Mouse (Mus musculus) heart, embryonic 16.5 days (tissue): ENCODE measurements around the gene Fiz1. TPM values are rescaled to one million over a fixed set of nuclear protein-coding genes. Genes with fewer than 3 reads are reported as not detected.

Source experiments
- ATAC-seq: fragments of 200-750 bp; cut with Nextera tagmentation; replicated peaks from 2 replicates; pipeline ENCODE4 v1.8.0; 2017; ENCODE audit warnings: moderate number of reproducible peaks; ENCODE audit not compliant: insufficient read depth, low FRiP score; ENCODE audit errors: extremely low read depth
- H3K27ac ChIP-seq: fragments of 300-500 bp; sonication (generic); 2 replicates; pipeline ENCODE4 v1.5.1; 2014; ENCODE audit warnings: mild to moderate bottlenecking, low read length, control low read depth, moderate library complexity
- H3K27me3 ChIP-seq: fragments of 300-500 bp; sonication (generic); 2 replicates; pipeline ENCODE4 v1.6.1; 2014; ENCODE audit warnings: low read length, mixed read lengths; ENCODE audit not compliant: control insufficient read depth, insufficient read depth
- H3K36me3 ChIP-seq: fragments of 300-500 bp; sonication (generic); 2 replicates; pipeline ENCODE4 v1.6.1; 2014; ENCODE audit not compliant: control insufficient read depth, insufficient read depth
- H3K4me1 ChIP-seq: fragments of 300-500 bp; sonication (generic); 2 replicates; pipeline ENCODE4 v1.6.1; 2014; ENCODE audit warnings: low read length, mixed read lengths; ENCODE audit not compliant: control insufficient read depth, insufficient read depth
- H3K4me2 ChIP-seq: fragments of 300-500 bp; sonication (generic); 2 replicates; pipeline ENCODE4 v1.6.1; 2014; ENCODE audit warnings: low read depth, mild to moderate bottlenecking, control low read depth, low read length
- H3K4me3 ChIP-seq: fragments of 300-500 bp; sonication (generic); 2 replicates; pipeline ENCODE4 v1.5.1; 2014; ENCODE audit warnings: mild to moderate bottlenecking, control low read depth, low read length
- H3K9ac ChIP-seq: fragments of 300-500 bp; sonication (generic); 2 replicates; pipeline ENCODE4 v1.6.1; 2014; ENCODE audit warnings: low read length, control low read depth
- H3K9me3 ChIP-seq: fragments of 300-500 bp; sonication (generic); replicated peaks from 2 replicates; pipeline ENCODE4 v1.6.1; 2016; ENCODE audit warnings: low read length; ENCODE audit not compliant: control insufficient read depth
- WGBS: fragments of 180-500 bp; shearing (Covaris S2); extraction: QIAGEN DNeasy Blood & Tissue Kit; methylation state at CpG from one replicate; pipeline ENCODE4 v1.1.7; 2014; 5-methylcytosine and 5-hydroxymethylcytosine counted together
- polyA plus RNA-seq: library from polyadenylated mRNA; unstranded; fragments of >200 nt; fragmentation: Nextera tagmentation; extraction: Ambion mirVana; gene quantifications from 2 replicates; pipeline ENCODE4 v1.2.1, GENCODE M21; 2015

Fiz1 gene
- polyA plus RNA-seq, 1 experiment from 2014 or later, result 26.2 TPM

DNA sequence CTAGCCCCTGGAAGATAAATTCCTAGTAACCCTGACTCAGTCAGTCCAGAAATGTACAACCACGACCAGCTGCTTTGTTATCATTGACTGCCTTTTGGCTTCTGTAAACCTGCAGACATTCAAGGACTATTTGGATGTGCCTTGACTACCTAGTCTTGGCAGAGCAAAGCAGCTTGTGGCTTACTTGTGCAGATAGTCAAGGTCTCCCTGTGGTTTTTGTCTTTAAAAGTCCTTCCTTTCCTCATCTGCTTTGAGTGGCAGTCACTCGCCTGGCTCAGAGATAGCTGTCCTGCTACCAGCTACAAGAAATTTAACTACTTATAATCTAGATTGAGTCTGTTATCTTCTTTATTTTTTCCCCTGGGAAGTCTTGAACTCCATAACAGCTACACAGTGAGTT lies 30.5 kb upstream of the Fiz1 start:
- H3K4me2 ChIP-seq, result no peak overlapping the region
- no peak for ATAC-seq
- WGBS, result 49% methylated on average over 2 of the region's 2 CpGs
- no peaks in the 10 kb centered on the region for H3K9me3 ChIP-seq
- H3K27ac ChIP-seq, result no peak overlapping the region
- H3K4me1 ChIP-seq, result no peaks in the 10 kb centered on the region
- no peak overlapping the region for H3K9ac ChIP-seq
- no peak overlapping the region for H3K4me3 ChIP-seq
- H3K27me3 ChIP-seq, result no peaks in the 10 kb centered on the region
- H3K36me3 ChIP-seq, result 0 out of 2 replicates have a peak, but pooled peaks cover 3% of the 10 kb centered on the region

DNA sequence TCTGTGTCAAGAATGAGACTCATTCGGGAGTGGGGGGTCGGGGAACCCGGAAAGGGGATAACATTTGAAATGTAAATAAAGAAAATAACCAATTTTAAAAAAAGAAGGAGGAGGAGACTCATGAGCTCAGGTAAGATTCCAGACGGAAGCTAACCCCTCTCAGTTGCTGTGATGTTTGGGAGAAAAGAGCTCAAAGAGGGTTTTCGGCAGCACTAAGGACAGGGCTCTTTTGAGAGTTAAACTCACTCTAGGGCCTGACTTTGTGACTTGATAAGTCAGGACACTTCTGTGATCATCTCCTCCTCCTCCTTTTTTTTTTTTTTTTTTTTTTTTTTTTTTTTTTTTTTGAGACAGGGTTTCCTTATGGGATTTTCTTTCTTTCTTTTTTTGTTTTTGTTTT lies 24.4 kb upstream of the Fiz1 start:
- Histone ChIP-seq H3K4me3 (peak overlapping the region; percentile 86), H3K4me1 (peaks cover 9% of the 10 kb centered on the region), H3K4me2 (peak overlapping the region; percentile 64), H3K27ac (peak overlapping the region; percentile 98), H3K36me3 (peaks cover 22% of the 10 kb centered on the region), H3K9ac (peak overlapping the region; percentile 92), H3K27me3 (no peaks in the 10 kb centered on the region), H3K9me3 (no peaks in the 10 kb centered on the region)
- 32% methylated on average over 5 of the region's 5 CpGs for WGBS
- ATAC-seq, result no peak

DNA sequence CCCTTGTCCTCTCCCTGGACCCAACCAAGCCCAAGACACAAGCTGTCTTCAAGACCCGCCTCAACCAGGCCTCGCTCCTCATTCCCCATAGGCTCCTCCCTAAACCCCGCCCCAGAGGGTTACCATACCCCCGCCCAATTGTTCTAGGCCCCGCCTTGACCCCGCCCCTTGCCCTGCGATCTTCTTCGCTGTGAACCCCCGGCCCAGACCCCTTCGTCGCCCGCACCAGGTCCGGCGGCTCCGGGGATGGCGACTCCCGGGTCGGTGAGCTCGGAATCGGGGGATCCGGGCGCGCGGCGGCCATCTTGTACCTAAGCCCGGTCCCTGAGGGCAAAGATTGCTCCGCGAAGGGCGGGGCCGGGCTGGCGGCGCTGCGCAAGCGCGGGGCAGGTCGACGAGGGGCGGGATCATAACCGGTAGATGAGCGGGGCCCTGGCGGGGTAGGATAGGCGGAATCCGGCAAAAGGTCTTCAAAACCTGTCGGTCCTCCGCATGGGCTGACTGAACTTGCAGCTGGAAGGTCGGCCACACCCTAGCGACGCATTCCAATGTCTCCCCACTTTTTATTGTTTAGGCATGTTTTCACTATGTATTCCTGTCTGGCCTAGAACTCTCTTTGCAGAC lies 23.7 kb upstream of the Fiz1 start, which contains the start of gene Zfp784:
TSS of gene Zfp784 (minus strand) at position 338 of the 624 bp plus-strand sequence.
- ATAC-seq, result peak; percentile 98
- Histone ChIP-seq H3K27me3 (no peaks in the 10 kb centered on the region), H3K27ac (peak within 1 kb of the TSS; percentile 98), H3K36me3 (peaks cover 29% of the 10 kb centered on the region), H3K4me3 (peak within 1 kb of the TSS; percentile 86), H3K9ac (peak within 1 kb of the TSS; percentile 92), H3K4me1 (peaks cover 9% of the 10 kb centered on the region), H3K4me2 (peak within 1 kb of the TSS; percentile 64), H3K9me3 (no peaks in the 10 kb centered on the region)
- WGBS, result under 1% methylated on average over 48 of the region's 48 CpGs

DNA sequence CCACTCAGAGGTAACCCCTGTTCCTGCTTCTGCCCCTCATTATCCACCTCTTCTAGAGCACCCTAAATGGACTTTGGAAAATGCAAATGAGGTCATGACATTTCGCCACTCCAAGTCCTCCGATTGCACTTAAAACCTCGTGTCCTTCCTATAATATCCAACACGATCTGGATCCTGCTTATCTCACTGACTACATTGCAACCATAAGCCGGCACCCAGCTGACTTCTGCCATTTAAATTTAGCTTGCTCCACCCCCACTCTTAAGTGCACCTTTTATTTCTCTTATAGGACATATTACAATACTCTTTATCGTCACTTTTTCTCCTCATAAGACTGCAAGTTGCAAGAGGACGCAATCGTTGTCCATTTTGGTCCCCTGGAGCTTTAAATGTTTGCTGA lies 23.0 kb upstream of the Fiz1 start:
- Histone ChIP-seq H3K4me3 (peak overlapping the region; percentile 86), H3K4me1 (peaks cover 9% of the 10 kb centered on the region), H3K27ac (peak overlapping the region; percentile 98), H3K4me2 (peak overlapping the region; percentile 64), H3K27me3 (no peaks in the 10 kb centered on the region), H3K9me3 (no peaks in the 10 kb centered on the region), H3K36me3 (peaks cover 37% of the 10 kb centered on the region), H3K9ac (peak overlapping the region; percentile 92)
- no peak for ATAC-seq
- WGBS, result 74% methylated on average over 8 of the region's 8 CpGs

DNA sequence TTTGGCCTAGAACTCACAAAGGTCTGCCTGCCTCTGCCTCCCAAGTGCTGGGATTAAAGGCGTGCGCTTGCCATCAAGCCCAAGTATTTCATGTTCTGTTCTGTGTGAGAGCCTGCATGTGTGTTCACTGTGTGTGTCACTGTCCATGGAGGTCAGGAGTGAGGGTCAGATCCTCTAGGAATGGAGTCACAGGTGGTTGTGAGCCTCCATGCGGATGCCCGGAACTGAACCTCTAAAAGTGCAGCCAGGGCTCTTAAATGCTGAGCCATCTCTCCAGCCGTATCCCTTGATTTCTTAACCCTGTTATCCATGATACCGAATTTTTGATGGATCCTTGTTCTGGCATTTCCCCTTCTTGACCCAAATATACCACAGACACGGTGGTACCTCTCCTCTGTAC lies 22.5 kb upstream of the Fiz1 start:
- H3K9me3 ChIP-seq, result peaks cover 2% of the 10 kb centered on the region
- no peak overlapping the region; the same call in 1 of the 2 replicates for H3K9ac ChIP-seq
- H3K27me3 ChIP-seq, result no peaks in the 10 kb centered on the region
- peaks cover 9% of the 10 kb centered on the region for H3K4me1 ChIP-seq
- H3K4me3 ChIP-seq, result no peak overlapping the region
- 89% methylated on average over 7 of the region's 7 CpGs for WGBS
- peaks cover 41% of the 10 kb centered on the region for H3K36me3 ChIP-seq
- ATAC-seq, result no peak
- no peak overlapping the region; the same call in 1 of the 2 replicates for H3K27ac ChIP-seq
- no peak overlapping the region for H3K4me2 ChIP-seq

DNA sequence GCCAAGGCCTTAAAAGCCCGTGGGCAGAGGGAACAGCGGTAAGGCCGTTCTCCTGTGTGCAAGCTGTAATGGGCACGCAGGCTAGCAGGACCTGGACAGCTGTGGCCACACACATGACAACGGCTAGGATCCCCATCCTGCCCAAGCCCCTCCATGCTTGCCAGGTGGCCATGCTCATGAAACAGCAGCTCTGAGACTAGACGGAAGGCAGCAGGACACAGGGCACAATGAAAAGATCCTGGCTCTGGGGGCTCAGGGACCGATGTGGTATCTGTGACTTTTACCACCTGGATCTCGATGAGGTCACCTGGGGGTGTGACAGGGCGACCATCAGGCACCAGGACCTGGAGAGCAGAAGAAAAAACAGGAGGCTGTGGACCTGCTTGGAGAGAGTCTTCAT lies 21.6 kb upstream of the Fiz1 start:
- peaks cover 9% of the 10 kb centered on the region for H3K4me1 ChIP-seq
- H3K36me3 ChIP-seq, result peaks cover 50% of the 10 kb centered on the region
- H3K9ac ChIP-seq, result no peak overlapping the region
- ATAC-seq, result no peak
- no peak overlapping the region for H3K4me3 ChIP-seq
- H3K4me2 ChIP-seq, result no peak overlapping the region
- no peaks in the 10 kb centered on the region for H3K27me3 ChIP-seq
- H3K27ac ChIP-seq, result no peak overlapping the region
- peaks cover 10% of the 10 kb centered on the region for H3K9me3 ChIP-seq
- 89% methylated on average over 9 of the region's 9 CpGs for WGBS

DNA sequence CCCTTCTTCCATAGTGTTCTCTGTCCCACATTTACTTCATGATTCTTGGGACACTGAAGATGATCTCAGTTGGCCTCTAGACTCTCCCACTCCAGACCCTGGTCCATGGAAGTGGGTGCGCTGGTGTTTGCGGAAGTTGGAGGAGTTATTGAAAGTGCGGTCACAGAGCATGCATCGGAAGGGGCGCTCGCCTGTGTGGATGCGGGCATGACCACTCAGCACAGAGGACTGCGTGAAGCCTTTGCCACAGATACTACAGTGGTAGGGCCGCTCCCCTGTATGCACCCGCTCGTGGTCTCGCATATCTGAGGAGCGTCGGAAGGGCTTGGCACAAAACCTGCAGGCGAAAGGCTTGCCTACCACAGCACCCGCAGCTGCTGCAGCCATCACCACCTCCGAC lies 21.1 kb upstream of the Fiz1 start:
- Histone ChIP-seq H3K36me3 (peaks cover 53% of the 10 kb centered on the region), H3K9me3 (peaks cover 16% of the 10 kb centered on the region)
- 96% methylated on average over 17 of the region's 17 CpGs for WGBS

DNA sequence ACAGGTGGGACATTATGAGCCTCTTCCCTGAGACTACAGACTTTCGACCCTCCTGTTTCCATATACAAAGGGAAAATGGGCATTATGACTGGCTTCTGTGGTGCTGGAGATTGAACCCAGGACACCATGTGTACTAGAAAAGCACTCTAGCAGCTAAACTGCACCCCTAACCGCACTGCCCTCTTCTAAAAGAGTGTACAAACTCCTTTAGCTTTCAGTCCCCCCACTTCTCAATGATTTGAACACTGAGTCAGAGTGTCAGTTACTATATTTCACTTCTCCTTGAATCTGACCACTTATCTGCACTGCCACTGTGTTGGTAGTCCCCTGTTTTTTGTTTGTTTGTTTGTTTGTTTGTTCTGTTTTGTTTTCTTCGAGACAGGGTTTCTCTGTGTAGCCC lies 19.3 kb upstream of the Fiz1 start, which contains the start of gene 4632433K11Rik:
TSS of gene 4632433K11Rik (plus strand) at position 301 of the 400 bp plus-strand sequence.
- no peaks in the 10 kb centered on the region for H3K27me3 ChIP-seq
- no peak for ATAC-seq
- peaks cover 70% of the 10 kb centered on the region for H3K36me3 ChIP-seq
- no peak within 1 kb of the TSS for H3K4me3 ChIP-seq
- no peak within 1 kb of the TSS for H3K4me2 ChIP-seq
- no peak within 1 kb of the TSS for H3K9ac ChIP-seq
- H3K27ac ChIP-seq, result no peak within 1 kb of the TSS
- peaks cover 33% of the 10 kb centered on the region for H3K9me3 ChIP-seq
- WGBS, result 84% methylated on average over 3 of the region's 3 CpGs
- H3K4me1 ChIP-seq, result peaks cover 9% of the 10 kb centered on the region

More for the DNA sequence above, 21.1 kb upstream of the Fiz1 start:
- Histone ChIP-seq H3K4me2 (no peak overlapping the region), H3K9ac (no peak overlapping the region), H3K27ac (no peak overlapping the region), H3K4me1 (peaks cover 9% of the 10 kb centered on the region), H3K27me3 (no peaks in the 10 kb centered on the region), H3K4me3 (no peak overlapping the region)
- no peak for ATAC-seq

DNA sequence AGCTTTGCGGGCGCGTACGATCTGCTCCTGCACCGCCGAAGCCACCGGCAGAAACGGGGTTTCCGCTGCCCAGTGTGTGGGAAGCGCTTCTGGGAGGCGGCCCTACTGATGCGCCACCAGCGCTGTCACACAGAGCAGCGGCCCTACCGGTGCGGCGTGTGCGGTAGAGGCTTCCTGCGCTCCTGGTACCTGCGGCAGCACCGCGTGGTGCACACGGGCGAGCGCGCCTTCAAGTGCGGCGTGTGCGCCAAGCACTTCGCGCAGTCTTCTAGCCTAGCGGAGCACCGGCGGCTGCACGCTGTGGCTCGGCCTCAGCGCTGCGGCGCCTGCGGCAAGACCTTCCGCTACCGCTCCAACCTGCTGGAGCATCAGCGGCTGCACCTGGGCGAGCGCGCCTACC lies 17.0 kb upstream of the Fiz1 start:
- no peak for ATAC-seq
- H3K27ac ChIP-seq, result no peak overlapping the region
- H3K4me1 ChIP-seq, result no peaks in the 10 kb centered on the region
- H3K4me3 ChIP-seq, result no peak overlapping the region
- H3K27me3 ChIP-seq, result no peaks in the 10 kb centered on the region
- 82% methylated on average over 46 of the region's 46 CpGs for WGBS
- peaks cover 77% of the 10 kb centered on the region for H3K36me3 ChIP-seq
- no peak overlapping the region for H3K9ac ChIP-seq
- H3K9me3 ChIP-seq, result peaks cover 33% of the 10 kb centered on the region
- no peak overlapping the region for H3K4me2 ChIP-seq
